Mouse (Mus musculus) frontal cortex, postnatal 25 days (tissue): ENCODE data around the gene Nsun2.
"Not testable (repeated sequence)": the region's sequence is repeated elsewhere in the genome, so short reads cannot be mapped to it uniquely, and the experiment has no call there.

Experiments used
- DNase-seq, 2 experiments: peaks; one replicate each; pipeline ENCODE4 v3.0.0; 2022; ENCODE audit warnings: low spot score in 2 of 2

Gene Nsun2

DNA sequence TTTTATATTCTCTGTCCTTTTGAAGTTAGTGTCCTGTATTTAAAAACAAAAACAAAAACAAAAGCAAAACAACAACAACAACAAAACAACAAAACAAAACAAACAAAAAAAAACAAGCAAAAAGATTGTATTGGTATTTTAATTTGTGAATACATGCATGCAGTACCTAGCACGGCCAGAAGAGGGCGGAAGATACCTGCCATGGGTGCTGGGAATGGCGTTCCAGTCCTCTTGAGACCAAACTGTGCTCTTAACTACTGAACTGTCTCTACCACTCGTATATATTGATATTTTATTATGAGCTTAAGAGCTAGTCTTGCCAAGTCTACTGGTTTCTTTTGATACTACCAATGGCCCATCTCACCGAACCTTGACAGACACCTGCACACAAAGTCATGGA is 19.5 kb downstream of the Nsun2 start:
- DNase-seq = no peak

- no peak for DNase-seq
These were observed 20.7 kb downstream of the Nsun2 start for GRCm38 (mm10) chr13:69554255-69554654.

- no peak for DNase-seq
These were observed 21.5 kb downstream of the Nsun2 start for GRCm38 (mm10) chr13:69555045-69555444.

DNA sequence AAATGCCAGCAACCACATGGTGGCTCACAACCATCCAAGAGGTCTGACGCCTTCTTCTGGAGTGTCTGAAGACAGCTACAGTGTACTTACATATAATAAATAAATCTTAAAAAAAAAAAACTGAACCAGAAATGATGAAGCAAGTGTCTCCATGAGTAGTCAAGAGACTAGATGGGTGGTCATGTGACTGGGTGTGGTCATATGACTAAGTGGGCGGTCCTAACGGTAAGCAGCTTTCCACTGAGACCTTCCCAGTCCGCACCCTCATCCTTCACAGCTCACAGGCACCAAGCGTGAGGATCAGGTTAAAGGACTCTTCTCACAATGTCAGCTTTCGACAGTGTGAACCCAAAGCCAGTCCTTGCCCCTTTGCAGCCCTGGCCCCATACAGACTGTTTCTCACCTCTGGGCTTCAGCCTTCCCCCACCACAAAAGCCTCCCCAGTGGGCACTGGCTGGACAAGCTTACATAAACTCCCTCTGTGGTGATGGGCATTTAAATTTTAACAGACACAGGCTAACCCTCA is 22.5 kb downstream of the Nsun2 start:
- no peak for DNase-seq

GRCm38 (mm10) chr13:69556728-69557127 is 23.2 kb downstream of the Nsun2 start:
- no peak for DNase-seq

DNA sequence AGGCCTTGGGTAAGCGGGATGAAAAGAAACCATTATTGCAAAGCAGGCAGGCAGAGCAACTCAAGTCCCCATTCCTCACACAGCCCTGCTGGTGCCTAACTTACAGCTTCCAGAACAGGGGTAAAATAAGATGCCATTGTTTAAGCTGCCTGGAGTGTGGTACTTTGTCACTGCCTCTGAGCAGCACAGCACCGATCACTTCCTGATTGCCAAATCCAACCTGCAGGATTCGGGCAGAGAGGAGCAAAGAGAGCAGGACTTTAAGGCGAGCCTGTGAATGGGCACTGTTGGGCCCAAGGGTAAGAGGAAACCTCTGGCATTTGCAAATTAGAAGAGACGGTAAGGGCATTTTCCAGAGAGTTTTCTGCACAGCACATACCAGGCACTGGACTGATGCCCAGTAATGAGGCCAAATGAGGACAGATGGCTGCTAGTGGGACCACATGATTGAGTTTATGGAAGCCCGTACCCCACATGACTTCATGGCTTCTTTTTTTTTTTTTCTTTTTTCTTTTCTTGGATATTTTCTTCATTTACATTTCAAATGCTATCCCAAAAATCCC is 24.6 kb downstream of the Nsun2 start:
- no peak for DNase-seq

- DNase-seq = no peak
These were observed 25.9 kb downstream of the Nsun2 start for GRCm38 (mm10) chr13:69559291-69559961.

DNA sequence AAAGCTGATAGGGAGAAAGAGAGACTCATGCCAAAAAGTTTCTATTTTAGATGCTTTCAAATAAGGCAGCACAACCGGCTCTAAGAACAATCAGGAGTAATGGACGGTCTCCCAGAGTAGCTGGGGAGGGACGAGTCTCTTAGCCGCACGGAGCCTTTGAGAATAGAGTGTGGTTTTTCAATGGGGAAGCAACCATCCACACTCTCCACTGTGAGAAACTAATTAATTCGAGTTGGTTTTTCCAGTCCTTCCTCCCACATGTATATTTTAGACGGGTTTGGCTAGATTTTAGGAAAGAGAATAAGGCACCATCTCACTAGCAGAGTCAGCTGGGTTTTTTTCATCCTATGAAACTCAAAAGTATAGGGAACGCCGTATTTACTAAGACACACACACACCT is 28.5 kb downstream of the Nsun2 start:
- DNase-seq = no peak

DNA sequence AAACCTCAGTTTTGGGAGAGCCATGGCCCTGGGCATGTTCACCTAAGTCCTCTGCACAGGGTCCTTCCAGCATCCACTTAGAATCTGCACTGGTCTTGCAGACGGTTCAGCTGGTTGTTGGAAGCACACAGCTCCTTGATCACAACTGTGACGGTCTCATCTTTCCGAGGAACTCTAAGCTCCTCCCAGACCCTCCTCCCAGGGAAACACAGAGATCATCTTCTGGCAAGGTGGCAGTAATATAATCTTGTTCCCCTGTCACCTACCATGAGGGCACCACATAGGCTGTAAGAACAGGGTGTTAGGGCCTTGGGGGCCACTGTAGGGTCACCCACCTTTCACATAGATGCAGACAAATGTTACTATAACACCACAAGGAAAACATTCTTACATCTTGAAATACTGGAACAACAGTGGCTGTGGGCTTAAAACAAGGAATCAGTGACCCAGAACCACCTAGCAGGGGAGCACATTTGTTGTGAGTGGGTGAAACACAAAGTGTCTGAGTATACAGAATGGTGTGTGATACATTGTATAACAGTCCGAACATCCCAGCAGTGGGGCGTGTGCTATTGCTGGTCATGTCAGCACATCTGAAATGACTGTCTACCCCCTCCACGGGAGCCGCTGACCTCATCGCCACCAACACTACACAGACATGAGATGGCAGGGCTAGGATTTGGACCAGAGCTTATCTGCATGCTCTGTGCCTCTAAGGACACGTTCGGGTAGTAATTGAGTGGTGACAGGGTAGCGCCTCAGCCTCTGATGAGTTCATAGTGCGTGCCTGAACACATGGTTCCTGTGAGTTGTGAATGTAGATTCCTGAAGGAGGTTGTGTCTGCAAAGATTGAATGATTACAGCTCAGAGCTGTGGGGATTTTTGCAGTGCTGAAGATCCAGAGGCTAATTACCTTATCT is 29.4 kb downstream of the Nsun2 start:
- DNase-seq = no peak

DNA sequence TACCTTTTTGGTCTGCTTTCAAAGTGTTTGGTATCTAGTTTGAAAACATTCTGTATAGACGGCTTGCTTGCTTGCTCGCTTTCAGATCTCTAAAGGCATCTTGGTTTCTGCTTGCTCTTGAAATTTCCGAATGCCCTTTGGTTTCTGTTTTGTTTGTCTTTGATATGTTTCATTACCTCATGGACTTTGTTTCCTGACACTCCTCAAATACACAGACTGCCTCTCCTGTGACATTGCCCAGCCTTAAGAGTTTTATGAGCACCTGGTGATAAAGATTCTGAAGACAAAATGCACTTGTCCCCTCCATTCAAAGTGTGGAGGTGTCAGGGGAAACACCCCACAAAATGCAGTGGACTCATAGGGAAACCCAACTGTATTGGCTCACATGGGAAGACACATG is 30.4 kb downstream of the Nsun2 start:
- no peak for DNase-seq

DNA sequence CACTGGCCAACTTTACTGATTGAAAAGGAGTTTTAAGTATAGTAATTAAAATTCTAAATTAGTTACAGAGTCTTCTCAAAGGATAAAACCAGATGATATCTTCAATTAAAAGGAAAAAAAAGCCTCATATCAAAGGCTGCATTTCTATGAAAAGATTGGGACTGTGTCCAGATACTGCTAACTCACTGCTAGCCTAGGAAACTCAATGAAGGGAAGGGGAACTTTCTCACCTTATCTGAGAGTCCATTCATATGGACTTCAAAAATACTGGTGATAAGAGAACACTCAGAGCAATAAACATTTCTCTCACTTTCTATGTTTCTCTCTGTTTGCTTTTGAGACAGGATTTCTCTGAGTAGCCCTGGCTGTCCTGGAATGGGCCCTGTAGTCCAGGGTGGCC is 31.0 kb downstream of the Nsun2 start:
- DNase-seq = no peak

DNA sequence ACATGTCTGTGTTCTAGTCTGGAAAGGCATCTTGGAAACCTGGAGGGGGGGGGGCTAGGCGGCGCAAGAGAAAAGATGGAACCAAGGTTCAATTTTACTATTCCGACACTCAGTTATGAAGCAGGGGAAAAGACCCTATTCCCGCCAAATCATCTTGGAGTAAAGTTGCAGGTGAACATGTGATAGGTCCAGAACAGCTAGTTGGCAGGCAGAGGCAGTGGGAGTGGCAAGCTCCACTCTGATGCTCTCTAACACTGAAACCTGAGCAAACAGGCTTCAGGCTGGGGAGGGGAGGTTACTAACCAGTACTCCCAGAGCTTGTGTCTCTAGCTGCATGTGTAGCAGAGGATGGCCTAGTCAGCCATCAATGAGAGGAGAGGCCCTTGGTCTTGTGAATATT is 31.9 kb downstream of the Nsun2 start:
- not testable (repeated sequence) for DNase-seq

GRCm38 (mm10) chr13:69569201-69569600 is 35.7 kb downstream of the Nsun2 start:
- DNase-seq = no peak

- DNase-seq = no peak
These were observed 39.0 kb downstream of the Nsun2 start for GRCm38 (mm10) chr13:69572594-69572993.

- DNase-seq = no peak
These were observed 43.1 kb downstream of the Nsun2 start for GRCm38 (mm10) chr13:69576676-69577075.

GRCm38 (mm10) chr13:69577181-69577834 is 43.8 kb downstream of the Nsun2 start:
- no peak for DNase-seq

DNA sequence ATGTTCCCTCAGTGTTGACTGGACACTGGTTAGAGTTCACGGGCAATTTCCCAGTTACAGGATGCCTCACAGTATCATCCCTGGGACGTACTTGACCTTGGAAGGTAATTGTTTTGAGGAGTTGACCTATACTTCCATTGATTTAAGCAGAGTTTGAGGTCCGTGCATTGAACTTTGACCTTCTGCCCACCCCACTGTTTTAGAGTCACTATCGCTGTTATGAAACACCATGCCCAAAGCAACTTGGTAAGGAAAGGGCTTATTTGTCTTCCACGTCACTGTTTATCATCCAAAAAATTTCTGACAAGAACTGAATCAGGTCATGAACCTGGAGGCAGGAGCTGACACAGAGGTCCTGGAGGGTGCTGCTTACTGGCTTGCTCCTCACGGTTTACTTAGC is 48.9 kb downstream of the Nsun2 start:
- no peak for DNase-seq

DNA sequence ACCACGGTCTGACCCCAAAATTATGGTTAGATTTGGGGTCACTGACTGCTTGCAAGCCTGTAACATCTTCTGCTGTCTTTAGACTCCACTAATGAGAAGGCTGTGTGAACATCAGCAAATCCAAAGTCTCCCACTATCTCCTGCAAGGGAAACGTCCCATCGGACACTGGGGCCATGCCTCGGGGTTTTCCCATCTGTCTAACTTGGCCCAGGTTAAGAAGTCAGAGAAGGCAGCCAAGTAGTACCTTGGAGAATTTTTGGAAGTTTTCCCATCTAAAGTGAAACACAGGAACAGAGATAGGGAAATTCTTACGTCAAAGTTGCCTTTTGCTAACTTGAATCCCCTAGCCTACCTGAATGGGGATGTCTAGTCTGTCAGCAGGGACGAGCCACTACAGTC is 50.0 kb downstream of the Nsun2 start:
- no peak for DNase-seq

DNA sequence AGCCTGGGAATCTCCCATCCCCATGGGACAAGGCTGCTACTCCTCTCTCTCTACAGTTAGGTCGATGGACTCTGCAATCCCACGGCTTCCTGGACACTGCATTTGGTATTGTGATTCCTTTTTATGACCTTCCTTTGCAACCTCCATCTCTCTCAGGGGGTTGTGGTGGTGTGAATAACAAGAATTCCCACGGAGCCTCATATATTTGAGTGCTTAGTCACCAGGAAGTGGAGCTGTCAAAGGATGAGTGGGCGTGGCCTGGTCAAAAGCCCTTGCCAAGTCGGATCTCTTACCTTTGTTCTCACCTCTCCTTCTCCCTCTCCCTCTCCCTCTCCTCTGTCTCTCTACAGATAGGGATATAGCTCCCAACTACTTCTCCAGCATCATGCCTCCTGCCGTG is 52.3 kb downstream of the Nsun2 start:
- DNase-seq = no peak

DNA sequence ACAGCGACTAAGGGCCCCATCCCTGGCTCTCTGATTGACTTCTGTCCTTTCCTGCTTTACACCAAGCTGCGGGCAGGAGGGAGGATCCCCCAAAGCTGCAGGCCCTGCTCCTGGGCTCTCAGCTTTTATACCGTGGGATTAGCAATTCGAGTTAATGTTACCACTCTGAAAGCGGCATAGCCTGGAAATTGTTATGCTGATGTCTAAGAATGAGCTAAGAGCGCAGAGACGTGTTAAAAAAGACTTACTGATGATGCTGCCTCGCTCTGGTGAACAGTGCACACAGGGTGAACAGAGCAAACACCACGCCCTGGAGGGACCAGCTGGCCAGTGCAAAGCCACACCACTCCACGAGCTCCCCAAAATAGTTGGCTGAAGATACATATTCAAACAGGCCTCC is 52.8 kb downstream of the Nsun2 start:
- no peak for DNase-seq

DNA sequence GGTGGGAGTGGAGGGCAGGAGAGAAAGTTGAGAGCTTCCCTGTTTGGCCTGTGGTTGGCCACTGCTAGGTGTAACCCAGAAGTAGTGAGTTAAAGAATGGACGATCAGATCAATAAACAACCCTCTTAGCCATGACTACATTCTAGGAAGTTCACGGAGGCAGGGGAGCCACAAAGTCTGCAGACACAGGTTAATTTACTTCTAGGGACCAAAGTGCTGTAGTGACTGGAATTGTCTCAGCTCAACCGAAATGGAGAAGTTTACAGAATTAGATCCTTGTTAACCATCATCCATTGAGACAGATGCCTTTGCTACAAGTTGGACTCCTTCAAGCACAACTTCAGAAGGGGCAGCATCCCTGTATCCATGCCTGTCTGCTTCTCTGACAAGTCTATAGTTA is 54.3 kb downstream of the Nsun2 start:
- no peak for DNase-seq

- no peak for DNase-seq
These were observed 54.7 kb downstream of the Nsun2 start for GRCm38 (mm10) chr13:69588263-69588662.
